Mouse (Mus musculus) forebrain, postnatal 0 days (tissue): ENCODE measurements around the gene Sclt1. TPM values are rescaled to one million over a fixed set of nuclear protein-coding genes. Genes with fewer than 3 reads are reported as not detected.

Experiments
- ATAC-seq: fragments of 200-750 bp; cut with Nextera tagmentation; 2 replicates; pipeline ENCODE4 v1.8.0; 2017; ENCODE audit warnings: mild to moderate bottlenecking, moderate library complexity
- DNase-seq: peaks from one replicate; pipeline ENCODE4 v3.0.0-alpha.2; 2015
- H3K27ac ChIP-seq: fragments of 300-500 bp; sonication (generic); 2 replicates; pipeline ENCODE4 v1.5.1; 2014; ENCODE audit warnings: low read depth, mild to moderate bottlenecking, antibody characterized with exemption, low read length, moderate library complexity, mixed read lengths
- H3K27me3 ChIP-seq: fragments of 300-500 bp; sonication (generic); 2 replicates; pipeline ENCODE4 v1.6.1; 2014; ENCODE audit warnings: mild to moderate bottlenecking, low read length, mixed read lengths; ENCODE audit not compliant: insufficient read depth
- H3K36me3 ChIP-seq: fragments of 300-500 bp; sonication (generic); 2 replicates; pipeline ENCODE4 v1.6.1; 2014; ENCODE audit warnings: mild to moderate bottlenecking, moderate library complexity; ENCODE audit not compliant: insufficient read depth
- H3K4me1 ChIP-seq: fragments of 300-500 bp; sonication (generic); 2 replicates; pipeline ENCODE4 v1.6.1; 2014; ENCODE audit warnings: antibody characterized with exemption; ENCODE audit not compliant: insufficient read depth
- H3K4me2 ChIP-seq: fragments of 300-500 bp; sonication (generic); 2 replicates; pipeline ENCODE4 v1.6.1; 2014; ENCODE audit warnings: low read depth, mild to moderate bottlenecking, moderate library complexity
- H3K4me3 ChIP-seq: fragments of 300-500 bp; sonication (generic); 2 replicates; pipeline ENCODE4 v1.5.1; 2014; ENCODE audit warnings: low read depth, low read length, mixed read lengths
- H3K9ac ChIP-seq: fragments of 300-500 bp; sonication (generic); 2 replicates; pipeline ENCODE4 v1.6.1; 2014; ENCODE audit warnings: mild to moderate bottlenecking
- H3K9me3 ChIP-seq: fragments of 300-500 bp; sonication (generic); 2 replicates; pipeline ENCODE4 v1.6.1; 2016; ENCODE audit warnings: low read length
- CTCF ChIP-seq: sonication (generic); IDR thresholded peaks from 2 replicates; pipeline ENCODE4 v1.5.1; 2016; ENCODE audit warnings: antibody characterized with exemption, control low read depth, low read depth
- WGBS: fragments of 180-500 bp; shearing (Covaris S2); extraction: QIAGEN DNeasy Blood & Tissue Kit; methylation state at CpG from one replicate; pipeline ENCODE4 v1.1.7; 2014; 5-methylcytosine and 5-hydroxymethylcytosine counted together
- polyA plus RNA-seq: library from polyadenylated mRNA; unstranded; fragments of >200 nt; fragmentation: Nextera tagmentation; extraction: Ambion mirVana; gene quantifications from 2 replicates; pipeline ENCODE4 v1.2.1, GENCODE M21; 2015
- total RNA-seq: library from RNA; depleted of rRNA; stranded (reverse); fragments of >200 nt; gene quantifications from 2 replicates; pipeline ENCODE4 v1.2.3, GENCODE M21; 2014

Sclt1 gene
- total and polyA plus RNA-seq, 2 experiments from 2014 or later, result 12.3 to 23.6 TPM

GRCm38 (mm10) chr3:41594097-41594879 lies 148.0 kb downstream of the Sclt1 start:
- H3K27ac ChIP-seq, result no peak overlapping the region
- ATAC-seq, result no peak
- no peak overlapping the region for H3K4me2 ChIP-seq
- 83% methylated on average over 9 of the region's 9 CpGs for WGBS
- no peaks in the 10 kb centered on the region for H3K27me3 ChIP-seq
- DNase-seq, result no peak
- no peaks in the 10 kb centered on the region for H3K4me1 ChIP-seq
- no peak for TF ChIP-seq CTCF
- no peaks in the 10 kb centered on the region for H3K9me3 ChIP-seq
- no peak overlapping the region for H3K4me3 ChIP-seq
- H3K9ac ChIP-seq, result no peak overlapping the region
- H3K36me3 ChIP-seq, result peaks cover 41% of the 10 kb centered on the region

DNA sequence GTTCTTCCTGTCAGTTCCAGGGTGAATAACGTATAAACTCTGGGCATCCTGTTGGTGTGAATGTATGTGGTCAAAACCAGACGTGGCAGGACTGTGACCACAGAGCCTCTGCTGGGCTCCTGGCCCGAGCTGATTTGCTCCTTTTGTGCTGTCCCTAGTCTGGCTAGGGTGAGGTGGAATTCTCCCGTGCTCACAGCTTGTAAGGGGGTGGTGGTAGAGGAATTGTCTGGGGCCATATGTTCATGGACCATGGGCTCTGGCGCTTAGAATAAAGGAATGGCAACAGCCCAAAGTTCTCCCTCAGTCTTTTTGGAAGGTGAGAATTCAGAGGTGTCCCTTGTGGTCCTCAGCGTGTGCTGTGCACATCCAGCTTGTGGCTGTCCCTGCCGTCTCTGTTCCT lies 149.5 kb downstream of the Sclt1 start:
- no peak overlapping the region for H3K27ac ChIP-seq
- DNase-seq, result no peak
- TF ChIP-seq CTCF, result no peak
- no peaks in the 10 kb centered on the region for H3K9me3 ChIP-seq
- H3K36me3 ChIP-seq, result peaks cover 41% of the 10 kb centered on the region
- no peaks in the 10 kb centered on the region for H3K27me3 ChIP-seq
- no peak overlapping the region for H3K9ac ChIP-seq
- no peak overlapping the region for H3K4me3 ChIP-seq
- H3K4me2 ChIP-seq, result no peak overlapping the region
- ATAC-seq, result no peak
- H3K4me1 ChIP-seq, result peaks cover 4% of the 10 kb centered on the region; the same call in 1 of the 2 replicates
- 69% methylated on average over 7 of the region's 7 CpGs for WGBS

DNA sequence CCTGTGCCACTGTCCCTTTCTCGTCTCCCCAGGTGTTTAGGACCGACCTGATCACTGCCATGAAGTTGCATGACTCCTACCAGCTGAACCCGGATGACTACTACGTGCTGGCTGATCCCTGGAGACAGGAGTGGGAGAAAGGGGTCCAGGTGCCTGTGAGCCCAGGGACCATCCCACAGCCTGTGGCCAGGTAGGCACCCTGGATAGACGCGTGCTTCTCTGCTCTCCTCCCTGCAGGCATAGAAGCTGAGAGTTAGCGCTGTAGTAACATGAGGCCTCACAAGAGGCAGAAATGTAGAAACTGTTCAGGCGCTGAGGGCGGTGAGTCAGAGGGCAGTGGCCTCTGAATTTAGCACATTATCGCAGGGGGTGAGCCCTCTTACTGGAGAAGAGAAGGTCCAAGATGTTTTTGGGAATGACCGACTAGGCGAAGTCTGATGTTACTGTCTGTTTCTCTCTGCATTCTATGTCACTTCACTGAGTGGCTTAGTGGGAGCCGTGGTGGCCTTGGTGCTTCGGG lies 150.6 kb downstream of the Sclt1 start:
- WGBS, result 95% methylated on average over 14 of the region's 14 CpGs

DNA sequence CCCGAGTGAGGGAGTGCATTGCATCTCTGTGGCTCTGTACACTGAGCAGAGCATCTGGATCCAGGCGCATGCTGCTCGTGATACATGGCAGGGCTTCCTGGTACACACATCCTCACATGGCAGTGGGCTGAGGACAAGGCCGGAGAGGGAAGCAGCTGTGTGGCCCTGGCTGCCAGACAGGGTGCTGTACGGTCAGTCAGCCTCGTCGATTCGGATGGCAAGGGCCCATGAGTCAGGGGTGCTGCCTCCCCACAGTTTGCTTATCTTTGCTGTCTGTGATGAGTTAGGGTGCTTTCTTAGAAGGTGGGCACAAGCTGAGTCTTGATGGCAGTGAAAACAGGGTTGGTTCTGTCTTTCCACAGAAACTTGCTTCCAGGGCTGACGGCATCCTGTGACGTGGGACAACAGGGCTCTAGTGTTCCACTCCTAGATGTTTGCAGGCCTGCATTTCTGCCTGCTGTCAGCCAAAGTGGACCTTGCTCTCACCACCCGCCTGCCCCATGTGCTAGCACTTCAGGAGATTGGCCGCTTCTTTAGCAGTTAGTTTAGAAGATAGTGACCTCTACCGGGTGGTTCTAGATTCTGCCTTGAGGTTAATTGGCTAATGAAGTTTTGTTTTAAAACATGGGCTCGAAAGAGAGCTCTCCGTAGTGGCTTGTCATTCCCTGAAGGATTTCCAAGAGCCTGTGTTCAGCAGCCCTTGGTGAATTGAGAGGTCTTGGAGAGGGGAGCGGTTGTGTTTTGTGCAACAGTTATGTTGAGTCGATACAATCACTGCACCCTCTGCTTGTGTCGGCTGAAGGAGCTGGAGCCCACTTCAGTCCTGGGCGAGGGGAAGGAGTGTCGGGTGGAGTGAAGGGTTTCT lies 151.4 kb downstream of the Sclt1 start:
- Histone ChIP-seq H3K9me3 (no peaks in the 10 kb centered on the region), H3K27ac (no peak overlapping the region), H3K27me3 (no peaks in the 10 kb centered on the region), H3K9ac (no peak overlapping the region), H3K36me3 (peaks cover 33% of the 10 kb centered on the region), H3K4me2 (no peak overlapping the region), H3K4me3 (no peak overlapping the region), H3K4me1 (peaks cover 4% of the 10 kb centered on the region; the same call in 1 of the 2 replicates)
- DNase-seq, result no peak
- WGBS, result 86% methylated on average over 20 of the region's 20 CpGs
- ATAC-seq, result no peak
- TF ChIP-seq CTCF, result 0 out of 2 replicates have a peak, but pooled peaks have one; percentile 9

More for the DNA sequence above, 150.6 kb downstream of the Sclt1 start:
- Histone ChIP-seq H3K9me3 (no peaks in the 10 kb centered on the region), H3K36me3 (peaks cover 36% of the 10 kb centered on the region), H3K4me1 (peaks cover 4% of the 10 kb centered on the region; the same call in 1 of the 2 replicates), H3K4me2 (no peak overlapping the region), H3K27ac (no peak overlapping the region), H3K9ac (no peak overlapping the region), H3K27me3 (no peaks in the 10 kb centered on the region), H3K4me3 (no peak overlapping the region)
- no peak for DNase-seq
- ATAC-seq, result no peak
- no peak for TF ChIP-seq CTCF

DNA sequence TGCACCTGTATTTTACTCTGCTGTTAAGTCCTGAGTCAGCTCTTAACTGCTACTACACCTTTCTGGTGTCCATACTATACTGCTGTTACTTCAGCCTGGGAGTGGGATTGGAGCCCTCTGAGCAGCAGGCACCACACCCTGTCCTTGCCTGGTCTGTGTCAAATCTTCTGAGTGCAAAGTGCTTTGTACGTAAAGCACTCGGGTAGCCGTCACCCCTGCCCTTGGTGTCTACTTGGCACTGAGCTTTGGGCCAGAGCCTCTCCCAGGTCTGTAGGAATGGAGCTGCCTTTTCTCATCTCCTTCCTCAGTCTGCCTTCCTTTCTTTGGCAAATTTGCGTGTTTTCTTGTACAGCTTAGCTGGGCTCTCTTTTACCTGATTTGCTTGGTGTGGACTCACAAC lies 152.3 kb downstream of the Sclt1 start:
- H3K4me3 ChIP-seq, result no peak overlapping the region

GRCm38 (mm10) chr3:41589246-41589914 lies 152.9 kb downstream of the Sclt1 start:
- no peak for ATAC-seq
- H3K4me3 ChIP-seq, result no peak overlapping the region
- no peak overlapping the region for H3K27ac ChIP-seq
- no peak for DNase-seq
- H3K9me3 ChIP-seq, result no peaks in the 10 kb centered on the region
- TF ChIP-seq CTCF, result no peak
- no peak overlapping the region for H3K4me2 ChIP-seq
- H3K27me3 ChIP-seq, result no peaks in the 10 kb centered on the region
- H3K4me1 ChIP-seq, result peaks cover 4% of the 10 kb centered on the region; the same call in 1 of the 2 replicates
- H3K36me3 ChIP-seq, result peaks cover 33% of the 10 kb centered on the region
- no peak overlapping the region for H3K9ac ChIP-seq
- WGBS, result 75% methylated on average over 19 of the region's 19 CpGs

More for the DNA sequence above, 152.3 kb downstream of the Sclt1 start:
- ATAC-seq (no peak), DNase-seq (no peak)
- H3K27me3 ChIP-seq, result no peaks in the 10 kb centered on the region
- TF ChIP-seq CTCF, result no peak
- no peak overlapping the region for H3K4me2 ChIP-seq
- WGBS, result 92% methylated on average over 4 of the region's 4 CpGs
- H3K27ac ChIP-seq, result no peak overlapping the region
- H3K9me3 ChIP-seq, result no peaks in the 10 kb centered on the region
- H3K9ac ChIP-seq, result no peak overlapping the region
- peaks cover 33% of the 10 kb centered on the region for H3K36me3 ChIP-seq
- peaks cover 4% of the 10 kb centered on the region; the same call in 1 of the 2 replicates for H3K4me1 ChIP-seq
